Mouse (Mus musculus) CH12.LX (cell line): ENCODE measurements around the gene Tmbim6.

ENCODE experiments used
- CTCF ChIP-seq, 2 experiments: IDR thresholded peaks in 1 of 2; conservative IDR thresholded peaks in 1 of 2; 2 replicates each; pipeline ENCODE4 v1.5.1; 2011 to 2012; ENCODE audit warnings: low read depth in 2 of 2, low read length in 2 of 2, improper control_type of control experiment in 1 of 2, inconsistent platforms in 1 of 2, mild to moderate bottlenecking in 1 of 2, moderate library complexity in 1 of 2
- EP300 ChIP-seq: IDR thresholded peaks from 2 replicates; pipeline ENCODE4 v1.6.1; 2011; ENCODE audit warnings: low read length, improper control_type of control experiment
- JUND ChIP-seq: conservative IDR thresholded peaks from 2 replicates; pipeline ENCODE4 v1.6.1; 2011; ENCODE audit warnings: low read depth, low read length, improper control_type of control experiment
- POLR2A ChIP-seq: IDR thresholded peaks from 2 replicates; pipeline ENCODE4 v1.6.1; 2011; ENCODE audit warnings: low read depth, mild to moderate bottlenecking, improper control_type of control experiment, low read length
- ZNF384 ChIP-seq: IDR thresholded peaks from 2 replicates; pipeline ENCODE4 v1.6.1; 2012; ENCODE audit warnings: low read depth, low read length, improper control_type of control experiment, inconsistent platforms

DNA sequence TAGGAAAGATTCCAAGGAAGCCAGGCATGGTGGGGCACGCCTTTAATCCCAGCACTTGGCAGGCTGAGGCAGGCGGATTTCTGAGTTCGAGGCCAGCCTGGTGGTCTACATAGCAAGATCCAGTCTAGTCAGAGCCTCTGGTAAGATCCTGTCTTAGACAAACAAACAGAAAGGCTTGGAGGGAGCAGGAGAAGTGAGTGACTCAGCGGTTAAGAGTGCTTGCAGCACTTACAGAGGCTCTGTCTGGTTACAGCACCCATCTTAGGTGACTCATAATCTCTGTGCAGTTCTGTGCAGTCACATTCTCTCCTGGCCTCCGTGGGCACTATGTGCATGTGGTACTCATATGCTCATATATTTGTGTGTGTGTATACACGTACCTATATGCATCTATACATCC is 7.9 kb downstream of the Tmbim6 start:
- TF ChIP-seq POLR2A, result no peak
- no peak for TF ChIP-seq EP300
- no peak for TF ChIP-seq CTCF (conservative IDR thresholded peaks at IDR 0.05 in 1 of 2, IDR thresholded peaks at IDR 0.05 in 1 of 2; ENCODE audit: low read depth in 2 of 2, low read length in 2 of 2)
- TF ChIP-seq JUND, result no peak
- TF ChIP-seq ZNF384, result no peak
